Mouse (Mus musculus): Measurements from ENCODE around the gene Rft1. TPM values are rescaled to one million over a fixed set of nuclear protein-coding genes. Genes with fewer than 3 reads are reported as not detected.

The Rft1 gene
- total and polyA plus RNA-seq, 3 experiments, result 9.1 to 11.3 TPM; not detected in 1

- H3K36me3 ChIP-seq (ENCODE audit: control insufficient read depth in 1 of 2, insufficient read depth in 2 of 2, low read length in 2 of 2), result peaks cover 0 to 31% of the 10 kb centered on the region in 2 experiments; a peak in 2 of 4 replicates
- H3K27ac ChIP-seq (ENCODE audit: control insufficient read depth, low read depth, low read length), result peak overlapping the region; percentile 77
Observed at GRCm38 (mm10) chr14:30713769-30714168, 59.6 kb downstream of the Rft1 start.

GRCm38 (mm10) chr14:30714799-30715617 is 60.8 kb downstream of the Rft1 start, which contains the start of gene Sfmbt1:
TSS of gene Sfmbt1 (plus strand) at chr14:30714849.
- peak within 1 kb of the TSS; percentile 77 for H3K27ac ChIP-seq (ENCODE audit: control insufficient read depth, low read depth, low read length)
- H3K9me3 ChIP-seq (replicated peaks; ENCODE audit: insufficient read depth, low read length), result no peaks in the 10 kb centered on the region
- peaks cover 34 to 39% of the 10 kb centered on the region in 2 experiments for H3K4me1 ChIP-seq (ENCODE audit: control insufficient read depth in 1 of 2, insufficient read depth in 2 of 2, low read length in 2 of 2)
- peak within 1 kb of the TSS; percentile 80 for H3K9ac ChIP-seq (ENCODE audit: control insufficient read depth, low read depth, low read length, poor library complexity, severe bottlenecking)
- H3K36me3 ChIP-seq (ENCODE audit: control insufficient read depth in 1 of 2, insufficient read depth in 2 of 2, low read length in 2 of 2), result peaks cover 0 to 40% of the 10 kb centered on the region in 2 experiments; a peak in 2 of 4 replicates
- H3K4me3 ChIP-seq (ENCODE audit: control insufficient read depth in 1 of 2, insufficient read depth in 1 of 2, low read depth in 2 of 2, low read length in 2 of 2), result peak within 1 kb of the TSS; percentile 81 to 92
- no peak for DNase-seq (ENCODE audit: low read depth, low spot score)
- peaks cover 39% of the 10 kb centered on the region for H3K79me2 ChIP-seq (ENCODE audit: control insufficient read depth, insufficient read depth, low read length, poor library complexity)
- H3K27me3 ChIP-seq (ENCODE audit: control insufficient read depth in 1 of 2, insufficient read depth in 2 of 2, low read length in 2 of 2), result no peaks in the 10 kb centered on the region
- TF ChIP-seq ZC3H11A (IDR thresholded peaks at IDR 0.05; ENCODE audit: low read depth, low read length) (no peak), MAX (IDR thresholded peaks at IDR 0.05; ENCODE audit: low read length) (peak; percentile 59; the same call in 1 of the 2 replicates), HCFC1 (IDR thresholded peaks at IDR 0.05; ENCODE audit: low read depth, low read length) (no peak), MAZ (IDR thresholded peaks at IDR 0.05; ENCODE audit: low read depth, low read length) (peak; percentile 70; the same call in 1 of the 2 replicates), JUND (IDR thresholded peaks at IDR 0.05; ENCODE audit: low read depth, low read length) (no peak), RAD21 (IDR thresholded peaks at IDR 0.05; ENCODE audit: low read depth, low read length) (no peak), POLR2AphosphoS5 (IDR thresholded peaks at IDR 0.05; ENCODE audit: borderline replicate concordance, low read depth, low read length) (no peak), TCF12 (IDR thresholded peaks at IDR 0.05; ENCODE audit: low read depth, low read length) (peak; percentile 46; the same call in 1 of the 2 replicates), NRF1 (IDR thresholded peaks at IDR 0.05; ENCODE audit: insufficient read depth, low read depth, low read length, poor library complexity, severe bottlenecking) (peak; percentile 82), GATA1 (IDR thresholded peaks at IDR 0.05; ENCODE audit: low read depth, low read length) (no peak), MYB (IDR thresholded peaks at IDR 0.05; ENCODE audit: low read depth, low read length) (no peak), USF1 (IDR thresholded peaks at IDR 0.05; ENCODE audit: low read depth, low read length) (peak; percentile 88), BHLHE40 (IDR thresholded peaks at IDR 0.05; ENCODE audit: borderline replicate concordance, low read depth, low read length) (peak; percentile 78), CTCF (IDR thresholded peaks at IDR 0.05 in 2 of 3, conservative IDR thresholded peaks at IDR 0.05 in 1 of 3; ENCODE audit: control insufficient read depth in 1 of 3, insufficient read depth in 1 of 3, low read depth in 2 of 3, low read length in 3 of 3, poor library complexity in 1 of 3, severe bottlenecking in 1 of 3) (0 out of 6 replicates have a peak, but pooled peaks of 1 of the 3 experiments have one; percentile 0), MEF2A (IDR thresholded peaks at IDR 0.05; ENCODE audit: extremely low read depth, insufficient replicate concordance, low read depth, low read length, poor library complexity, severe bottlenecking) (no peak), TBP (IDR thresholded peaks at IDR 0.05; ENCODE audit: low read depth, low read length) (no peak), SMC3 (IDR thresholded peaks at IDR 0.05; ENCODE audit: low read depth, low read length) (no peak), NELFE (IDR thresholded peaks at IDR 0.05; ENCODE audit: low read depth, low read length) (peak; percentile 58; the same call in 1 of the 2 replicates), ETS1 (IDR thresholded peaks at IDR 0.05; ENCODE audit: low read depth, low read length) (no peak), GABPA (IDR thresholded peaks at IDR 0.05; ENCODE audit: low read depth, low read length) (no peak), POLR2A (IDR thresholded peaks at IDR 0.05; ENCODE audit: control insufficient read depth in 1 of 2, insufficient read depth in 1 of 2, low read depth in 1 of 2, low read length in 2 of 2, poor library complexity in 1 of 2) (no peak), MYC (IDR thresholded peaks at IDR 0.05; ENCODE audit: low read depth, low read length) (no peak), ZMIZ1 (IDR thresholded peaks at IDR 0.05; ENCODE audit: low read depth, low read length) (no peak; the same call in 1 of the 2 replicates)

More at GRCm38 (mm10) chr14:30713769-30714168, 59.6 kb downstream of the Rft1 start:
- Histone ChIP-seq H3K4me1 (ENCODE audit: control insufficient read depth in 1 of 2, insufficient read depth in 2 of 2, low read length in 2 of 2) (peaks cover 27 to 33% of the 10 kb centered on the region in 2 experiments), H3K79me2 (ENCODE audit: control insufficient read depth, insufficient read depth, low read length, poor library complexity) (peaks cover 31% of the 10 kb centered on the region), H3K4me3 (ENCODE audit: control insufficient read depth in 1 of 2, insufficient read depth in 1 of 2, low read depth in 2 of 2, low read length in 2 of 2) (peak overlapping the region; percentile 17 to 39; a peak in 3 of 4 replicates), H3K27me3 (ENCODE audit: control insufficient read depth in 1 of 2, insufficient read depth in 2 of 2, low read length in 2 of 2) (no peaks in the 10 kb centered on the region), H3K9me3 (replicated peaks; ENCODE audit: insufficient read depth, low read length) (no peaks in the 10 kb centered on the region), H3K9ac (ENCODE audit: control insufficient read depth, low read depth, low read length, poor library complexity, severe bottlenecking) (peak overlapping the region; percentile 50)
- TF ChIP-seq HCFC1 (IDR thresholded peaks at IDR 0.05; ENCODE audit: low read depth, low read length) (no peak), ETS1 (IDR thresholded peaks at IDR 0.05; ENCODE audit: low read depth, low read length) (peak; percentile 74), TBP (IDR thresholded peaks at IDR 0.05; ENCODE audit: low read depth, low read length) (0 out of 2 replicates have a peak, but pooled peaks have one; percentile 19), ZNF384 (IDR thresholded peaks at IDR 0.05; ENCODE audit: low read depth, low read length) (peak; percentile 91), POLR2AphosphoS2 (IDR thresholded peaks at IDR 0.05; ENCODE audit: low read length) (peak; percentile 27; the same call in 1 of the 2 replicates), ZMIZ1 (IDR thresholded peaks at IDR 0.05; ENCODE audit: low read depth, low read length) (no peak), KAT2A (conservative IDR thresholded peaks at IDR 0.05; ENCODE audit: low read depth, low read length) (no peak), RCOR1 (IDR thresholded peaks at IDR 0.05; ENCODE audit: low read depth, low read length) (0 out of 2 replicates have a peak, but pooled peaks have one; percentile 34), GATA1 (IDR thresholded peaks at IDR 0.05; ENCODE audit: low read depth, low read length) (peak; percentile 50; the same call in 1 of the 2 replicates), POLR2AphosphoS5 (IDR thresholded peaks at IDR 0.05; ENCODE audit: borderline replicate concordance, low read depth, low read length) (no peak), EP300 (IDR thresholded peaks at IDR 0.05; ENCODE audit: low read depth in 1 of 2, low read length in 2 of 2) (peak; percentile 22 to 65; a peak in 2 of 4 replicates), TCF12 (IDR thresholded peaks at IDR 0.05; ENCODE audit: low read depth, low read length) (peak; percentile 28; the same call in 1 of the 2 replicates), MYC (IDR thresholded peaks at IDR 0.05; ENCODE audit: low read depth, low read length) (0 out of 2 replicates have a peak, but pooled peaks have one; percentile 16)
- peak; percentile 62 for DNase-seq (ENCODE audit: low read depth, low spot score)
